Mouse (Mus musculus) left cerebral cortex, postnatal 14 days (tissue): ENCODE measurements around the gene Fam198b. TPM values are rescaled to one million over a fixed set of nuclear protein-coding genes. Genes with fewer than 3 reads are reported as not detected.

ENCODE experiments used
- DNase-seq, 2 experiments: peaks; one replicate each; pipeline ENCODE4 v3.0.0; 2021 to 2022; ENCODE audit warnings: low spot score in 2 of 2, mixed read lengths in 1 of 2
- intact Hi-C: fragments of 180-260 bp; cut with DNase I; formaldehyde crosslinking; loops from one replicate; pipeline ENCODE4 v1.15.1; 2025
- total RNA-seq, 2 experiments: library from RNA; stranded (reverse); gene quantifications; 2 replicates each; pipeline ENCODE4 v1.2.3; 2021

The Fam198b gene
- total RNA-seq, 2 experiments from 2014 or later, result 13.8 to 16.4 TPM

DNA sequence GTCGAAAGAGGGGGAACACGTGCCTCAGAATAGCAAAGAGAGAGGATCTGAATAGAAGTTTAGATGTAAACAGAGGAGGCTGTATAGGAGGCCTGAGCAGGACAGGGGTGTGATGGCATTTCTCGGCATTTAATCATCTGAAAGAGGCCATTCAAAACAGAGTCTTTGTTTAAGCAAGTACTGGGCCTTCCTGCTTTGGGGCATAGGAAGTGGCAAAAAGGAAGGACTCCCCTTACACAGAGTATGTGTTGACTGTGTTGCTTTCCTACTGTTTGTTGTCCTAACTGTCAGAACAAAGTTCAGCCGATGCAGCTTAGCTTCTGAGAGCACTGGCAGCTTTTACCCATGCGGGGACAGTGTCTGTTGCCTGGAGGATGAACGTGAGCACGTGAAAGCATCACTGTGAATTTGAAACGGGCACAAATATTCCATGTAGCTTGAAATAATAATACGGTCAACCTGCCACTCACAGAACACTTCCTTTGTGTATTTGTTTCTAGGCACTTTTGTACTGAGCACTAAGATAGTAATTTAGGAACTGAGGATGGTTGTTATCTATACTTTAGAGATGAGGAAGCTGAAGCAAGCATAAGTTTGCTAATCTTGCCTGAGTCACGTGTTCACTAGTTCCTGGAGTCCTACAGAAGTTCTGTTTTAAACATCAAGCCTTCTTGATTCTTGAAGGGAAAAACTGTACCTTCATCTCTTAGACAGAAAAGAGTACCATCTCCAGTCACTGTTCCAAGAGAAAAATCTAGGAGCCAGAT lies 26.2 kb downstream of the Fam198b start:
- DNase-seq, result no peak
- intact Hi-C loops, result no loop called here

DNA sequence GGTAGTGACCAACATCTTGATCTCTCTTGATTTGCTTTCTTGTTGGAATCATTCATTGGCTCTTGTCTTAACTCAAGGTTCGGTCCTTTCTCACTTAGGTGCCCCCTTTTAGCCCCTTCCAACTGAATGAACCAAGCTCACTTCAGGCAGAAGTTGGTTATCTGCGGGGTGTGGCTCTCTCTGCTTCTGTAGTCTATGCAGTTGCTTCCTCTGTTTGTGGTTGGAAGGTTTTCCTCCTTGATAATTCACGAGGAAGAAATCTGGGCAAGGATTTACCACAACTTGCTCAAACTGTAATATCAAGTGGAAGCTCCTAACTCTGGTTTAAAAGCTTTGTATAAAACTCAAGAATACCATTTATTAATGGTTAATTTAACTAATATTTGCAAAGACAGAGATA lies 26.8 kb downstream of the Fam198b start:
- intact Hi-C loops, result no loop called here

DNA sequence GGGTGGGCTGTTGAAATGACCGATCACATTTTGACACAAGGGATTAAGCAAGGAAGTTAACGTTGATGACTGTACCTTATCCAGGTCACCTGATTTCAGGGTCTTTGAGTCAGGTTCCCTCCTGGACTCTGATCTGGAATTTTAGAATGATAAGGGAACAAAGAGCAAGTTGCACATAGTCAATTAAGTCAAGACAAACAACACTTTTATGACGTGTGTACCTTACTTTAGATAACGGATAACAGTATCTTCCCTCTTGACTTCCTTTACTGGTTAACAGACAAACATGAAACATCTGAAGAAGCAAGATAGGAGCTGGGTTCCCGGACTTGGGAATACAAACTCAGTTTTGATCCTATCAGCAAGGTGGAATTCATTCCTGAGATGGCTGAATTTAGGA lies 29.7 kb downstream of the Fam198b start:
- DNase-seq, result no peak
- intact Hi-C loops, result no loop called here

More for the DNA sequence above, 26.8 kb downstream of the Fam198b start:
- DNase-seq, result no peak

DNA sequence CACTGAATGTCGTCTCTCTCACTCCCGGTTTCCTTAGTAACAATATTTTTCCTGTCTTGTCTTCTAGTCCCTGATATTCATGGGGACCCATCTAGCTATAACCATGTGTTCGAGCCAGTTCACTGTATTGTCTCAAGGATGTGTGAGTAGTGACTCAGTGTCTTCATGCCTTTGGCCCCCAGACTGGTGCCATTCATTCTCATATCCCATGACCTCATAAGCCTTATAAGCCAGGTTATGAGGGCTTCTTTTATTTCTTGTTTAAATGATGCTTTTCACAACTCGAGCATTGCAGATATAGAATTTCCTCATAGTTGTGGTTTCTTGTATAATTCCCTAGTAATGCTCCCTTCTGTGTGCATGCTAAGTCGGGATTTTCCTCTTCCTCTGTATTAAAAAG lies 31.9 kb downstream of the Fam198b start:
- no peak for DNase-seq
- intact Hi-C loops, result no loop called here

DNA sequence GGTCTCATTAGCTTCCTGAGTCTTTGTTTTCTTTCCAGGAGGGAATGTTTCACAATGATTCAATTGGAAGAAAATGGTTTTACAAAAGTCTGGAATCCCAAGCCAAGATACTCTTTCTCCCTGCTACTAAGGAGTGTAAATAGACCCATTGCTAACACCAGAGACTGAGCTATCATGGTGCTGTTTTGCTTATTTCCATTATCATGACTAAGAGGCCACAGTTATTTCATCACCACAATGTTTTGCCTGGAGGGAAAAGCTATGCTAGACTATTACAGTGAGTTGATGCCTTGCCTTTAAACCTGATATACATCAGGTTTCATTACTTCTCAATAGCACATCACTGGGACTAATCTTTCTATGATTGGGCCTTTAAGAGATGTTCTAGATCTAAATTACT lies 34.4 kb downstream of the Fam198b start:
- intact Hi-C loops, result no loop called here
- no peak for DNase-seq

DNA sequence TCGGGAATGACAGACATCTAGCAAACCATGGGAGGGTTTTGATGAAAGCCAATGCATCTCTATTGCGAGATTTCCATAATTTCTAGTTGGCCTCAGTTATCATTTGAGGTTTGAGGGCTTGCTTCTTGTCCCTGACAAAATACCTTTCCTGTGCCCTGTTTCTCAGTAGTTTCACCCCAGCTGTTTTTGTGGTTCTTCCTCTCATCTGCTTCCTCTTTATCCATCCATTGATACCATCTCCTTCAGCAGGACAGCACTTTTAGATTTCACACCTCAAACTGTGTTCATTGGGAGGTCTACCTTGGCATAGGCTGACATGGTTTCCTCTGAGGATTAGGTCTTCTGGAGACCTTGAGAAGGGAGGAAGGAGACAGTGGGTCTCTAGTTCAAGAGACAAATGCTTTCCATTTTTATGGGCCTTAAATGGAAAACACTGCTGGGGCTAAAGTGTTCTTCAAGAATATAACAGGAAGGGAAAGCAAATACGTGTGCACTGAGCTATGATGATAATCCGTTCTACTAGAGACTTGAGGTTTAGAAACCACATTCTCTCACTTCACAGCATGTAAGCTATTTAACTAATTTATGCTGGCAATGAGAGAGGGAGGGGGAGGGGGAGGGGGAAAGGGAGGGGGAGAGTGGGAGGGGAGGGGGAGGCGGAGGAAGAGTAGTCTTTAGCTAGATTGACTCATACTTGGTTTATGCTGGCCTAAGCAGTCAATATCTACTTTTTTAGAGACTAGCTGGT lies 41.8 kb downstream of the Fam198b start:
- intact Hi-C loops, result no loop called here
- no peak for DNase-seq

DNA sequence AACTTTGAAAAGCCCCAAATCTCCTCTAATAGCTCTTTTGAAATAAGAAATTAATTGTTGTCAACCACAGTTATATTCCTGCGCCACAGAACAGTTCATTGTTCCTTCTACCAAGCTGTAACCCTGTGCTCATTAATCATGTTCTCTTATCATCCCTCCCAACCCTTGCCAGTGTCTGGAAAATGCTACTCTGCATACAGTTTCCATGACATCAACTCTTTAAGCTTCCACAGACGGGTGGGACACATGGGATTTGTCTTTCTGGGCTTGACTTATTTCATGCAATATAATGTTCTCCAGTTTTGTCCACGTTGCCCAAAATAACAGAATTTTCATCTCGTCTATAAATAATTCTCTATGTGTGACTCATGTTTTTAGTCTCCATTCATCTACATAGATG lies 42.7 kb downstream of the Fam198b start:
- intact Hi-C loops, result no loop called here

DNA sequence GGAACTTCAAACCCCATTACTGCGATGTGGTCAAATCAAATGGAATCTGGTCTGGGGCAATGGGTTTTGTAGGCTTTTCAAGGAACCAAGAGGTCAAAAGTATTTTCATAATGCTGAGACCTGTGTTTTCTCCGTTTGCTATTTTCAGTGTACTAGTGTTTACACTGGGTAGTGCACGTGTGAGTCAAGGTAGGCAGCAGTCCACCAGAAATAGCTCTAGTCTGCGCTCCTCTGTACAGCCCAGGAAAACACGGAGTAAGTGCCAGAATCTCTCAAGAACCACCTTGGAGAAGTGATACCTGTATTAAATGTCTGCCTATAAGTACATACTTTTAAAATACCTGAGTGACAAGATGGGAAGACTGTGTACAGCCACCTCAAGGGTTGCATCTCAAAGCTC lies 44.1 kb downstream of the Fam198b start:
- intact Hi-C loops, result no loop called here
- DNase-seq, result no peak

More for the DNA sequence above, 42.7 kb downstream of the Fam198b start:
- peak in 1 of 2 experiments; percentile 40 for DNase-seq

DNA sequence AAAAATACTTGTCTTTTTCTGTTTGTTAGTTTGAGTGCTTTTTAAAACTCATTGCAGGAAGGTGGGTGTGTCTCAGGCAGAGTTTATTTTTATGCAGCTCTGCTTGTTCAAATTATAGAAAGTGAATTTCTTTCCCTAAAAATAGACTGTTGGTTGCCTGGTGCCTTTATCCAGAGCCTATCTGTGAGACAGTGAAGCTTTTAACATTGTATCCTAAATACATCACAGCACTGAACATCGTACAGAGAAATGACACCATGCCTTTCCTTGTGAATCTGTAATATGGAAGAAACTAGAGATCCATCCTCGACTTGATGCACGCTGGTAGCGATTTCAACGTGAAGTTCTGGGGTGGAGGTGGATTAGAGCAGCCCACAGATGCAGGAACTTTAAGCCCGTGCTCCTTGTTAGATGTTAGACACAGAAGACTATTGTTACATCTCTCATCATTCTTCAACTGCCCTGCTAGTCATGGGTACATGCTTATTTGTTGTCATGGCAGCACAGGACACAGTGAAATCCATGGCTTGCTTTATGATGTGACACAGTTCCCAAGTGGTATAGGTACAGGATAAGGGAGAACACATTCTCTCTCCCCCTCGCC lies 45.9 kb downstream of the Fam198b start:
- intact Hi-C loops, result loop anchor here (5.0 kb wide), 1 partner anchor 102 kb away; no protein-coding TSS in a partner anchor
- DNase-seq, result peak; percentile 29 to 62

DNA sequence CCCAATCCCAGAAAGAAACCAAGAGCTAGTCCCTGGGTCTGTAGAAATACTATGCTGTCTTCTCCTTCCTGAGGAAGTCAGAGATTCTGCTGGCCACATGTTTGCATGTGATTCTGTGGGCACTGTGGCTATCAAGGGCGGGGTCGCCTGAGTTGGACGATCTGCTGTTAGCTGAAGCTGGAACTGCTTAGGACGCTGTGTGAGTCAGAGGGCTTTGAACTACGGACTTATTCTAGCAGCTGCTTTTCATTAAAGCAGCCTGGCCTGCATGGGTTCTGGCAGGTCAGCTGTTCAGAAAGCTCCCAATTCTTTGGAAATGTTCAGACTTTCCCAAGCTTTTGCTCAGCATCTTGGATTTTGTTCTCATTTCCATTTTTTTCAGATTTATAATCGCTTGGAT lies 51.9 kb downstream of the Fam198b start:
- DNase-seq, result no peak
- intact Hi-C loops, result no loop called here

DNA sequence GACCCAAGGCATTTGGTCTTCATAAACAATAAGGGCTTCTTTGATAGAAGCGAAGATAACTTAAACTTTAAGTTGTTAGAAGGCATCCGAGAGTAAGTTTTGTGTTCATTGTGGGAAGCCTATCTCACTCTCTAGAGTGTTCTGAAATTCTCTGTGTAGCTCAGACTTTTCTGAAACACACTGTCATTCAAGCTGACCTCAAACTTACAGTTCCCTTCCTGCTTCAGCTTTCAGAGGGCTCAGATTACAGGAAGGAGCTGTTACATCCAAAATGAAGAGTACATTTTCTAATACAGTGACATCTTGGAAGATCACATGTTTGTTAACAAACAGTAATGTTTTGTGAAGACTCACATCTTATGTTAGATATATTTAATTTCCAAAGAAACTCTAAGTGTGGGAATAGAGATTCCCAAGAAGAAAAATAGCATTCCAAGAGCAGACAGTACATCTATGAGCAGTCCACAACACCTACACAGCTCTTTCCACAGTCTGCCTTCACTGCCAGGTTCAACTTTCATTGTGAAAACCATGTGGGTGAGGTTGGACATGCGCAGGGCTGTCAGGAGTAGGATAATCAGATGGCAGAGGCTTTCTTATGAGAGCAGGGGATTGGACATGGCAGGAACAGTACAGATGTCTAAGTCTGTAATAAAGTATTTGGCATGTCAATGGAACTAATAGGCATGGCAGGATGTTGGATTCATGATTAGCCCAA lies 52.6 kb downstream of the Fam198b start:
- intact Hi-C loops, result no loop called here
- DNase-seq, result no peak

DNA sequence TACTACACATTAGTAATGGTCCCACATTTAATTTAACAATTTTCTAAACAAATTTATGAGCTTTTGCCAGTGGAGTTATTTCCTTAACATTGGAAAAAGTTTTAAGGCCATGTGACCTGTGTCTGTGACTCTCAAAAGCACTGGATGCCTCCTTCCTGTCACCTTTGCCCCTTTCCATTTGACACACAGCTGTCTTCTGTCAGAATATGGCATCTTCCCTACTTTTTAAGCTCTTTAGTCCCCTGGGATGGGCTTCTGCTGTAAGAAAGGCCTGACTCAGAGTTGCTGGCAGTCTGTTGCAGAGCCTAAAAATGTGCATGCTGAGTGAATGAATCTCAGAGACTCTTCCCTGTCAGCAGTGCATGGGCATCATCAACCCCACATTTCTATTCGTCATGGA lies 63.4 kb downstream of the Fam198b start:
- intact Hi-C loops, result no loop called here
- DNase-seq, result no peak

DNA sequence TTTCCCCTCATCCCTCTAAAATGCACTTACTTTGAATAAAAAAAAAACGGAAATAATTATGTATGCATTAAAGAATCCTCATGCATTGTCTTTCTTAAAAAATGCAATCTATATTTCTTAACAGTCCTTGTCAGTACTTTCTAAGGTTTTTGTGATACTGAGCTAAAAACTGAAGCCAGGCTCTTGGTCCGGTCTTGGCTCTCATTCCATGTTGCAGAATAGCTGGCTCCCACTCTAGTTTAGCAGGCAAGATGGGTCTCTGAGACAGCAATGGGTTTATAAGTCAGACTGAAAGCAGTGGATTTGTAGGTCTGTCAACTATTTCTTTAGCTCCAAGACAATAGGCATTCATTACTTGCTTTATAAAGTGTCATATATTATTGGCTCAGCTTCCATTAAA lies 63.8 kb downstream of the Fam198b start:
- intact Hi-C loops, result no loop called here
- DNase-seq, result no peak

DNA sequence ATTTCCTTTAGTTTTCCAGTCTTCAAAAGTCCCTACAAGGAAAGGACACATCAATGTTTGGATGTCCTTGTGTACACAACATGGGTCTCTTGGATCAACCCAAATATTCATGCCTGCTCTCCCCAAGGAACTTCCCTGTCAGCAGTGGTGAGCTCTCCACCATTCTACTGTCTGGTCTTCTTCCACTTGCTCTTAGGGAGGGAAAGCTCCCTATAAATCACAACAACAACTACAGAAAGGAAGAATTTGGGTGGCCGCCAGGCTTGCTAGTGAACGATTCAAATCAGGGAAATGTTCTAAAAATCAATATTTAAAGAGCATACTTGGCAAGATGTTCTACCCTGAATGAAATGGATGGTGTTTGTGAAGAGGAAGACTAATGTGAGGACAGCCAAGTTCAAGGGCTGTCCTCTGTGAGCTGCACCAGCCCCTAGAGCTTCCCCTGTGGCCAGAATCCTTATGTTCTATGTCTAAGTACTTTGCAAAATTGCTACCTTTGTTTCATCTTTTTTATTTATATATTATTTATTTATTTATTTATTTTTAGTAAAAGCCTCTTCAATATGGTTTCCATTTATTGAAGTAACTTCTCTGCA lies 68.9 kb downstream of the Fam198b start:
- intact Hi-C loops, result no loop called here
- peak in 1 of 2 experiments; percentile 33 for DNase-seq

DNA sequence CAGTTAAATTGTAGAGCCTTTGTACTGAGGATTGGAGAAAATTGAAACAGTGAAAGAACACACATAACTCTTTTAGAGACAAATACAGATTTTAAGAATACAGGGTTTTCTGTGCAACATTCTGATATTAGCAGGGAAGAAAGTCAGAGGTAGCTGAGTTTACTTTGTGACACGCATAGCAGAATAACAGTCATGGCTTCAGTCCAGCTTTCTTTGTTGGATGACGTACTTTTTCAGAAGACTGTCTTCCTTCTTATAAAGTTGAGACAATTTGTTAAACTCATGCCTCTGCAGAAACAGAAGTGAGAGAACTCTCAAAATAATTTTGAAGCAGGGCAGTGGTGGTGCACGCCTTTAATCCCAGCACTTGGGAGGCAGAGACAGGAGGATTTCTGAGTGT lies 70.9 kb downstream of the Fam198b start:
- no peak for DNase-seq
- intact Hi-C loops, result no loop called here

DNA sequence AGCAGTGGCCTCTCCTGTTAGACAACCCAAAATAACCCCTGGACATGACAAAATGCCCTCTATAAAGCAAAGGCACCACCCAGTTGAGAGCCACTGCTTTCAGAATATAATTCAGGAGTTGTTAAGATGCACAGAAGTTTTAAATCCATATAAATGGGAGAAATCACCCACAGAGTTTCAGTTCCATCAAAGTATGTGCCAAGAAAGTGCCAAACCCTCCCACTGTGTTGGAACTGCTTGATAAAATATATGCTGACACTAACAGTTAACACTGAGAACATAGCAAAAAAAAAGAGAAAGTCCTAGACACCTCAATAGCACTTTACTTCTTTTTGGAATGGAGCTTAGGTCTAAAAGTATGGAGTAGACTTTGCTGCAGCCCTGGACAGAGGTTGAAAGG lies 72.5 kb downstream of the Fam198b start:
- intact Hi-C loops, result no loop called here
- peak in 1 of 2 experiments; percentile 37 for DNase-seq

DNA sequence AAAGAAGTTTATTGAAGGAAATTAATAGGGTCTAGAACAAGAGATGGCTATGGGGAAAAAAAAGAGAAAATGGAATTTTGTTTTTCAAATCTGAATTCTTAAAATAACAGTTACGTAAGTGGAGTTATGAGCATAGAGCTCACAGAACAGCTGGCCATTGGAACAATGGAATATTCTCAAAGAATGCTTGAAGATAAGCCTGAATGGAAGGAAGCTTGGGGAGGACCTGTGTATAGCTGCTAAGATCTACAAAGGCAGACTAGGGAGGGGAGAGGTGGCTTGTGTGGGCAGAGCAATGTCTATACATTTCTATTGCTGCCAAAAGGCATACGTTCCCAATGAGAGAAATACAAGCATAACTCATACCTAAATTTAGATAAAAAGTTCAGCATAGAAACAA lies 73.4 kb downstream of the Fam198b start:
- intact Hi-C loops, result no loop called here
- no peak for DNase-seq

DNA sequence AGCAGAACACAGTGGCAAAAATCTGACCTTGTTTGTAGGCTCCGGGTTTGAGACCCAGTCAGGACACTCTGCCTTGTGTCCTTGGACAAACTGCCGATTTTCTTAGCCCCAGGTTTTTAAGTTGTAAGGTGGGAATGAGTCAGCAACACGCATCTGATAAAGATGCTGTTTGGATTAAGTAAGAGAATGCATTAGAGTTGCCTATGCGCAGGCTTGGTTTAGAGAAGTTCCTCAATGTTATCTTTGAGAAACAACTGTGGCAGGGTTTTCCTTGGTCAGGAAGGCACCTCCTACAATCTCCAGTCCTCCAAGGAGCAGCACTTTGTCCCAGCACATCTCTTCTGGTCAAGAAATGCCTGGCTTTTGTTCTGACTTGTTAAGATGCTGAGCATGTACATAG lies 82.4 kb downstream of the Fam198b start:
- intact Hi-C loops, result no loop called here
- no peak for DNase-seq

DNA sequence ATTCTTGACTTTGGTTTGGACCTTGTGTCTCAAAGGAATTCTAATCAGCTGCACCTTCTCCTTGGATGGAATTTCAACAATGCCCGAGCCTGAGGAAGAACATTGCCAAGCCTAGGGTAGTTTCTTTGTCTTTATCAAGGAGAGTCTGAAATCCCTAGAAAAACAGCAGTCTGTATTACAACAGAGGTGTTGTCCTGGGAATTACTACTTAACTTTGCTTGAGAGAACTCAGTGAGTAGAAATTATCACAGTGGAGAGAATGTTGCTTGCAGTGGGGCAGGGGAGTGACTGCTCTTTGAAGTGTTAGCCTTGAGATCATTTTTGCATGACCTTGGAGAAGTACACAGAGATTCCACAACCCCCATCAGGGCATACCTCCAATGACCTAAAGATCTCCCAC lies 83.0 kb downstream of the Fam198b start:
- intact Hi-C loops, result no loop called here
- DNase-seq, result no peak

DNA sequence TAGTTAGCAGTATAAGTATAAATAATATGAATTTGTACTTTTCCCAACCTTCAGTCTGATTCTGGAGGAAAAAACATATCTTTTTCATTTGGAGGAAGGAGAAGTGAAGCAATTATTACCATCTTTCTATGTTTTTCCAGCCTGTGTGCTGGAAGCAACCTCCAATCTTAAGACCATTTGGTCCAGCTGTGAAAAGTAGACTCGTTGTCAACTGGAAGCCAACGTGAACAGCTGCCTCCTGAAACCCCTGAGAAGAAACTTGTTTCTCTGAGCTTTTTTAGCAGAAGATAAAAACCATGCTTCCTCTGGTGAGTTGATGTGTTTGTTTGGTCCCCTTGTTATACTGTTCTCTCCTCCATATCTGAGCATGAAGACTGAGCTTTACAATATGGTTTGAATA lies 84.1 kb downstream of the Fam198b start:
- intact Hi-C loops, result no loop called here
- no peak for DNase-seq
